Mouse (Mus musculus) cerebellum, adult 2 months (tissue): ENCODE measurements around the gene Mfsd14a. TPM values are rescaled to one million over a fixed set of nuclear protein-coding genes. Genes with fewer than 3 reads are reported as not detected.

ENCODE experiments used
- DNase-seq, 2 experiments: peaks; one replicate each; pipeline ENCODE4 v3.0.0; 2021
- H3K27ac ChIP-seq: fragments of 200-500 bp; 2 replicates; pipeline ENCODE4 v1.5.1; 2012; ENCODE audit warnings: low read length, control low read depth, inconsistent platforms; ENCODE audit not compliant: insufficient read depth
- H3K27me3 ChIP-seq: fragments of 200-500 bp; 2 replicates; pipeline ENCODE4 v1.6.1; 2012; ENCODE audit warnings: inconsistent platforms, mild to moderate bottlenecking, low read length, moderate library complexity; ENCODE audit not compliant: control insufficient read depth, insufficient read depth
- H3K4me1 ChIP-seq: fragments of 200-500 bp; 2 replicates; pipeline ENCODE4 v1.6.1; 2011; ENCODE audit warnings: low read length; ENCODE audit not compliant: control insufficient read depth, insufficient read depth
- H3K4me3 ChIP-seq: fragments of 200-500 bp; replicated peaks from 2 replicates; pipeline ENCODE3; 2011; ENCODE audit warnings: mild to moderate bottlenecking, low read depth, low read length, control low read depth; ENCODE audit not compliant: insufficient read depth
- CTCF ChIP-seq: fragments of 200-500 bp; IDR thresholded peaks from 2 replicates; pipeline ENCODE4 v1.5.1; 2011; ENCODE audit warnings: low read depth, mild to moderate bottlenecking, control low read depth, low read length, moderate library complexity, borderline replicate concordance; ENCODE audit not compliant: insufficient read depth
- POLR2A ChIP-seq: fragments of 200-500 bp; IDR thresholded peaks from 2 replicates; pipeline ENCODE4 v1.6.1; 2011; ENCODE audit warnings: low read length, control low read depth, borderline replicate concordance; ENCODE audit not compliant: insufficient read depth
- WGBS: fragments of 180-500 bp; shearing (Covaris S2); methylation state at CpG from one replicate; pipeline ENCODE4 v1.1.7; 2018; 5-methylcytosine and 5-hydroxymethylcytosine counted together
- polyA plus RNA-seq: library from polyadenylated mRNA; depleted of rRNA; stranded (reverse); fragments of >200 nt; gene quantifications from 2 replicates; pipeline ENCODE4 v1.2.3, GENCODE M21; 2012

The Mfsd14a gene
- polyA plus RNA-seq, 1 experiment = 47.2 TPM

- 92% methylated on average over 8 of the region's 8 CpGs for WGBS
- Histone ChIP-seq H3K27ac (no peak overlapping the region), H3K4me1 (no peaks in the 10 kb centered on the region), H3K4me3 (no peak overlapping the region), H3K27me3 (no peaks in the 10 kb centered on the region)
- no peak for TF ChIP-seq CTCF
- TF ChIP-seq POLR2A = no peak
- no peak for DNase-seq
Measured at GRCm38 (mm10) chr3:116634853-116635252, 27.6 kb downstream of the Mfsd14a start.

- TF ChIP-seq CTCF = no peak
- no peak for TF ChIP-seq POLR2A
- H3K4me1 ChIP-seq = no peaks in the 10 kb centered on the region
- H3K4me3 ChIP-seq = no peak overlapping the region
- WGBS = 90% methylated on average over 3 of the region's 3 CpGs
- no peaks in the 10 kb centered on the region for H3K27me3 ChIP-seq
- H3K27ac ChIP-seq = no peak overlapping the region
- no peak for DNase-seq
Measured at GRCm38 (mm10) chr3:116634091-116634490, 28.4 kb downstream of the Mfsd14a start.

- Histone ChIP-seq H3K27me3 (no peaks in the 10 kb centered on the region), H3K27ac (no peak overlapping the region), H3K4me1 (no peaks in the 10 kb centered on the region), H3K4me3 (no peak overlapping the region)
- 67% methylated on average over 3 of the region's 3 CpGs for WGBS
- TF ChIP-seq POLR2A = no peak
- no peak for TF ChIP-seq CTCF
- no peak for DNase-seq
Measured at GRCm38 (mm10) chr3:116632971-116633370, 29.5 kb downstream of the Mfsd14a start.

GRCm38 (mm10) chr3:116631459-116631858 is 31.0 kb downstream of the Mfsd14a start:
- H3K27me3 ChIP-seq = no peaks in the 10 kb centered on the region
- WGBS = 58% methylated on average over 1 of the region's 1 CpGs
- H3K27ac ChIP-seq = no peak overlapping the region
- H3K4me1 ChIP-seq = no peaks in the 10 kb centered on the region
- DNase-seq = no peak
- no peak overlapping the region for H3K4me3 ChIP-seq
- TF ChIP-seq CTCF = no peak
- TF ChIP-seq POLR2A = no peak

GRCm38 (mm10) chr3:116622641-116623040 is 39.8 kb downstream of the Mfsd14a start:
- Histone ChIP-seq H3K4me3 (no peak overlapping the region), H3K27me3 (no peaks in the 10 kb centered on the region), H3K27ac (no peak overlapping the region), H3K4me1 (no peaks in the 10 kb centered on the region)
- no peak for DNase-seq
- WGBS = 97% methylated on average over 7 of the region's 7 CpGs
- TF ChIP-seq CTCF = no peak
- no peak for TF ChIP-seq POLR2A

GRCm38 (mm10) chr3:116620636-116621370 is 41.7 kb downstream of the Mfsd14a start:
- no peaks in the 10 kb centered on the region for H3K4me1 ChIP-seq
- H3K27ac ChIP-seq = no peak overlapping the region
- DNase-seq = no peak
- 84% methylated on average over 7 of the region's 7 CpGs for WGBS
- no peak for TF ChIP-seq CTCF
- no peak for TF ChIP-seq POLR2A
- H3K27me3 ChIP-seq = no peaks in the 10 kb centered on the region
- H3K4me3 ChIP-seq = no peak overlapping the region

GRCm38 (mm10) chr3:116618855-116619254 is 43.6 kb downstream of the Mfsd14a start:
- TF ChIP-seq POLR2A = no peak
- no peak for TF ChIP-seq CTCF
- DNase-seq = no peak
- 78% methylated on average over 6 of the region's 6 CpGs for WGBS
- Histone ChIP-seq H3K4me3 (no peak overlapping the region), H3K27me3 (no peaks in the 10 kb centered on the region), H3K4me1 (no peaks in the 10 kb centered on the region), H3K27ac (no peak overlapping the region)

- H3K27ac ChIP-seq = peak overlapping the region; percentile 30; the same call in 1 of the 2 replicates
- WGBS = 92% methylated on average over 8 of the region's 8 CpGs
- DNase-seq = no peak
- H3K27me3 ChIP-seq = no peaks in the 10 kb centered on the region
- no peak for TF ChIP-seq POLR2A
- TF ChIP-seq CTCF = no peak
- no peaks in the 10 kb centered on the region for H3K4me1 ChIP-seq
- no peak overlapping the region for H3K4me3 ChIP-seq
Measured at GRCm38 (mm10) chr3:116615318-116616068, 47.0 kb downstream of the Mfsd14a start.
